Mouse (Mus musculus) heart, embryonic 11.5 days (tissue): ENCODE measurements at regions not wholly inside any gene's neighbourhood (a gene's known extent, or its start where the extent isn't known, plus 50 kb on each side); places are given as distances from the start of the nearest gene placed in this dataset.
"Not testable (repeated sequence)": the region's sequence is repeated elsewhere in the genome, so short reads cannot be mapped to it uniquely, and the experiment has no call there.

Experiments used
- ATAC-seq: fragments of 200-750 bp; cut with Nextera tagmentation; replicated peaks from 2 replicates; pipeline ENCODE4 v1.8.0; 2017; ENCODE audit warnings: moderate library complexity; ENCODE audit not compliant: insufficient number of reproducible peaks, low FRiP score, low TSS enrichment
- H3K27ac ChIP-seq: fragments of 300-500 bp; sonication (generic); 2 replicates; pipeline ENCODE4 v1.5.1; 2014; ENCODE audit warnings: mild to moderate bottlenecking, low read depth, low read length
- H3K27me3 ChIP-seq: fragments of 300-500 bp; sonication (generic); 2 replicates; pipeline ENCODE4 v1.6.1; 2014; ENCODE audit warnings: mild to moderate bottlenecking, low read length, mixed read lengths; ENCODE audit not compliant: control insufficient read depth, insufficient read depth
- H3K36me3 ChIP-seq: fragments of 300-500 bp; sonication (generic); 2 replicates; pipeline ENCODE4 v1.6.1; 2014; ENCODE audit warnings: mild to moderate bottlenecking, low read length, moderate library complexity, mixed read lengths; ENCODE audit not compliant: control insufficient read depth, insufficient read depth
- H3K4me1 ChIP-seq: fragments of 300-500 bp; sonication (generic); 2 replicates; pipeline ENCODE4 v1.6.1; 2014; ENCODE audit warnings: low read length; ENCODE audit not compliant: control insufficient read depth, insufficient read depth
- H3K4me2 ChIP-seq: fragments of 300-500 bp; sonication (generic); 2 replicates; pipeline ENCODE4 v1.6.1; 2014; ENCODE audit warnings: mild to moderate bottlenecking, moderate library complexity
- H3K4me3 ChIP-seq: fragments of 300-500 bp; sonication (generic); 2 replicates; pipeline ENCODE4 v1.5.1; 2014; ENCODE audit warnings: low read depth, low read length
- H3K9ac ChIP-seq: fragments of 300-500 bp; sonication (generic); 2 replicates; pipeline ENCODE4 v1.6.1; 2014; ENCODE audit warnings: mild to moderate bottlenecking, low read depth, low read length, moderate library complexity
- H3K9me3 ChIP-seq: fragments of 300-500 bp; sonication (generic); replicated peaks from 2 replicates; pipeline ENCODE4 v1.6.1; 2016; ENCODE audit warnings: low read length; ENCODE audit not compliant: control insufficient read depth
- whole genome bisulfite sequencing: fragments of 180-500 bp; shearing (Covaris S2); extraction: QIAGEN DNeasy Blood & Tissue Kit; methylation state at CpG from one replicate; pipeline ENCODE4 v1.1.7; 2014; ENCODE audit not compliant: insufficient replicate concordance; 5-methylcytosine and 5-hydroxymethylcytosine counted together

DNA sequence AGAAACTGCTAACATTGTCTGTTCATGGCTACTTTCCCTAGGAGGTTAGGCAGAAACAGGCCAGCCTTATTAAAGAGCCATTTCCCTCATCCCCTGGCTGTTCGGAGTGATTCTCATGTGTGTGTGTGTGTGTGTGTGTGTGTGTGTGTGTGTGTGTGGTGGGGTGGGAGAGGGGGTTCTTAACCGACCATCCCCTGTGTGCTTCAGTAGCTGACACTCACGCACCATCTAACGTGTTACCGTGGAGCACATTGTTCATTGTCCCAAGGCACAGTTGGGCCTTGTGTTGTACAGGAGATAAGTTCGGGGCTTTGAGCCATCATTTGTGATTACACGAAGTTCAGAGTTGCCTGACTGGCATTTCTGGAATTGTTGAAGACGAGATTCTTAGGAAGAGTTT lies 97.8 kb upstream of the Arl4c start:
- WGBS, result 36% methylated on average over 8 of the region's 8 CpGs
- Histone ChIP-seq H3K36me3 (no peaks in the 10 kb centered on the region), H3K4me1 (no peaks in the 10 kb centered on the region), H3K9ac (no peak overlapping the region), H3K4me3 (no peak overlapping the region), H3K4me2 (no peak overlapping the region), H3K27ac (no peak overlapping the region), H3K27me3 (no peaks in the 10 kb centered on the region), H3K9me3 (no peaks in the 10 kb centered on the region)
- ATAC-seq, result no peak

DNA sequence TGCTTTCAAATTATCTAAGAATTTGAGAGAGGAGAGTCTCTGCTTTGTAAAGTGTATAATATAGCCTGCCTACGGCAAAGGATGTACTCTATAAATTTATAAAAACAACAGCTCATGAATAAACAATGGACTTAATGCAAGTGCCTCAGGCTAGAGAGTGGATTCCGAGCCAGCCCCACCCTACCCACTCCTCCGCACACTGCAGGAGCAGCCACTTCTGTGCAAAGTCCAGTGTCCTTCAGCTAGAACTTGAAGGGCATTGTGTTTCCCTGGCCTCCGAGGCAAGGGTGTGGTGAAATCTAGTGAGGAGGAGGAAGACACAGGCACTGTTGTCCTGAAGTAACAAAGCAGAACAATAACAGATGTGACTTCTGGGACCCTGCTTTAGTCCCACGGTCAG lies 98.4 kb upstream of the Arl4c start:
- no peak overlapping the region for H3K4me2 ChIP-seq
- H3K27me3 ChIP-seq, result no peaks in the 10 kb centered on the region
- no peak overlapping the region for H3K9ac ChIP-seq
- no peak for ATAC-seq
- H3K27ac ChIP-seq, result no peak overlapping the region
- H3K4me3 ChIP-seq, result no peak overlapping the region
- 39% methylated on average over 5 of the region's 5 CpGs for WGBS
- H3K36me3 ChIP-seq, result no peaks in the 10 kb centered on the region
- no peaks in the 10 kb centered on the region for H3K4me1 ChIP-seq
- H3K9me3 ChIP-seq, result no peaks in the 10 kb centered on the region

DNA sequence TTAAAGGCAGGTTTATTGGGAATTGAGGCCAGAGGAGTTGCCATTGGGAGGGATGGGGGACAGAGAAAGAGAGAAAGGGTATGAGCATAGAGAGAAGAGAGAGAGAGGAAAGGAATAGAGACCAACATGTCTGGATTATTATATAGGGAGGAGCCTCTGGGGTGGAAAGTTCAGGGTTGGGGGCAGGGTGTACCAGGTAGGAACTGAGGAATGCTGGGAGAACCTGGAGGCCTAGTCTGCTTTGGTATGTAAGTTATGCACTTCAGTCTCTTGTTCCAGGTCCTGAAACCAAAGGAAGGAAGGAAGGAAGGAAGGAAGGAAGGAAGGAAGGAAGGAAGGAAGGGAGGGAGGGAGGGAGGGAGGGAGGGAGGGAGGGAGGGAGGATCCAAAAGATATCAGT lies 99.1 kb upstream of the Arl4c start:
- H3K4me1 ChIP-seq, H3K4me2 ChIP-seq, ATAC-seq, H3K36me3 ChIP-seq, H3K9ac ChIP-seq, H3K9me3 ChIP-seq, H3K27me3 ChIP-seq, H3K4me3 ChIP-seq, H3K27ac ChIP-seq: not testable (repeated sequence)

DNA sequence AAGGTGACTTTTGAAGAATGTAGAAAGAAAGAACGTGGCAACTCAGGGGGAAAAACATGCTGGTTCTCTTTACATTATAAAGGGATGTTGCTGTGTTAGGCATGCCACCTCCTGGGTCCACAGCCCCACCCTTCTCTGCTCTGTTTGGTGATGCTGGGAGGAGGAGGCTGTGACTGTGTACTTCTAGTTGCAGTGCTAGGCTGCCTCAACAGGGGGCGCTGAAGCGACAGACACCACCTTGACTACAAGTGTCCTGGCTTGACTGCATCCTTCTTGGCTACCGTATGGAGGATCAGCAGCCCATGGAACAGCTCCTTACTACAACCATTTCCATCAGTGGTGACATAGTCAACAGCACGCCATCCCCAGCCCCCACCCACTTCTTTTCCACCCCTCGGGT lies 104.9 kb upstream of the Arl4c start:
- WGBS, result 57% methylated on average over 6 of the region's 6 CpGs
- H3K27ac ChIP-seq, result no peak overlapping the region
- H3K36me3 ChIP-seq, result no peaks in the 10 kb centered on the region
- no peak overlapping the region for H3K4me3 ChIP-seq
- ATAC-seq, result no peak
- H3K27me3 ChIP-seq, result no peaks in the 10 kb centered on the region
- no peak overlapping the region for H3K4me2 ChIP-seq
- H3K9me3 ChIP-seq, result no peaks in the 10 kb centered on the region
- no peaks in the 10 kb centered on the region for H3K4me1 ChIP-seq
- no peak overlapping the region for H3K9ac ChIP-seq

DNA sequence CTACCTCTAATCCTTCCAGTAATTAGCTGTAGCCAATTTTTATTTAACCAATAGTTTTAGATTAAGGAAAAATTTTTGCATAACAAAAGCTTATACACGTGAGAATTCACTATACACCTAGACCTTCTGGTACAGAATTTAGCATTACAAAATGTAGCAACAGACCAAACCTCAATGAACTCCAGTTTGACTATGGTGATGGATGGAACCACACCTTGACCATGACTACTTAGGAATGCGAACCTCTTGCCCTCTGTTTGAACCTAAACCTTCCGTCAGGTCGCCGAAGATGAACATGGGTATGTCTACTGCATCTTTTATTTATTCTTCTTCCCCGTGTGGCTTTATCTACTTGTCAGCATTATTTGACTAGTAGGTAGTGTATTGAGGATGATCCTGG lies 105.9 kb upstream of the Arl4c start:
- H3K36me3 ChIP-seq, result no peaks in the 10 kb centered on the region
- H3K27me3 ChIP-seq, result no peaks in the 10 kb centered on the region
- H3K9ac ChIP-seq, result no peak overlapping the region
- no peak overlapping the region for H3K4me3 ChIP-seq
- H3K4me2 ChIP-seq, result no peak overlapping the region
- no peaks in the 10 kb centered on the region for H3K4me1 ChIP-seq
- no peak for ATAC-seq
- no peaks in the 10 kb centered on the region for H3K9me3 ChIP-seq
- no peak overlapping the region for H3K27ac ChIP-seq
- WGBS, result 81% methylated on average over 6 of the region's 6 CpGs

DNA sequence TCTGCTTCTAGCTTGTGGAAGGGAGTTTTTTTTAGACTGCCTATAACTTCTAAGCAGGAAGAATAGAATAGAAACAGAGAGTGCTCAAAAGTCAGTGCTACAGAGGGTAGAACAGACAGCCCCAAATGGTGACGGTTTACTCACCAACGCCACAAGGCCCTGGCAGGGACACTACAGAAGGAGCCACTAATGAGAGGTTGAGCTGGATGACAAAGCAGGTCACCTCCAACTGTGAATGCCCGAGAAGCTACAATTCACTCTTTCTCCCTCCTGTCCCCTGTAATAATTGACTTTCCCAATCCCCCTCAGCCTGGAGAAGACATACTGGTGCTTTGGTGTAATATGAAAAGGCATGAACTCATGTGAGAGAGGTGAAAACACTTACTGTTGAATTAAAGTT lies 106.5 kb upstream of the Arl4c start:
- Histone ChIP-seq H3K27ac (no peak overlapping the region), H3K27me3 (no peaks in the 10 kb centered on the region), H3K9me3 (no peaks in the 10 kb centered on the region), H3K4me1 (no peaks in the 10 kb centered on the region), H3K4me3 (no peak overlapping the region), H3K4me2 (no peak overlapping the region), H3K36me3 (no peaks in the 10 kb centered on the region), H3K9ac (no peak overlapping the region)
- ATAC-seq, result no peak
- 60% methylated on average over 3 of the region's 3 CpGs for WGBS

DNA sequence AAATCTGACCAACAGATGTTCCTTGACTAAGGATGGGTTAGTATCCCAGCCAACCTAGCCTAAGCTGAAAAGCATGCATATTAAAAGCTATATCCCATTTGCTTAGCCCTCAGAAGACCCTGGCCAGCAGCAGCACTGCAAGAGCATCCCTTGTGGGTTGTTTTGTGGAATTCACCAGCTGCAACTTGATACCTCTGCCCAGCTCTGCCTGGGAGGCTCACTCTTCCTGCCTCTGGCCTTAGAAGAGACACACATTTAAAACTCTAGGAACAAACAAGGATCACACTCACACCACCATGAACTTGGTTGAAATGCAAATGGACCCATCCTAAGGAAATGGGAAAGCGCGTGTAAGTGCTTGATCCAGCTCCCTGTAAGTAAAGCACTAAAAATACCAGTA lies 107.7 kb upstream of the Arl4c start:
- Histone ChIP-seq H3K27ac (no peak overlapping the region), H3K4me2 (no peak overlapping the region), H3K9ac (no peak overlapping the region), H3K27me3 (no peaks in the 10 kb centered on the region), H3K4me3 (no peak overlapping the region), H3K36me3 (no peaks in the 10 kb centered on the region), H3K4me1 (no peaks in the 10 kb centered on the region), H3K9me3 (no peaks in the 10 kb centered on the region)
- WGBS, result 51% methylated on average over 2 of the region's 2 CpGs
- ATAC-seq, result no peak

DNA sequence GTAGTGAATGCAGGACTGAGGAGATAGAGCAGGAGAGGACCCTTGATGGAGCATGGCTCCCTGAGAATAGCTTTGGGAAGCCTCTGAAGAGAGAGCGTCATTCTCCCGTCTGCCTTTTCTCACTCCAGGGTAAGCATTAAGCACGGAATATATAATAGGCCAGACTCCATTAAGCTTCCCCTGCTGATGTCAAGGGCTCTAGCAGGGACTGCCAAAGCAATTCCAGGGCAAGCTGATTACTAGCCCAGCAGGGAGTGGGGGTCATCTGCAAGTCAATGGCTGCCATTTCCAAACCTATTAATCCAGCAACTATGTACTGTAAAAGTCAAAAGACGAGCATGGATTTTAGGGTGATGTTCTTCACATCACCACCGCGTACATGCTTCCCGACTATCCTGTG lies 111.2 kb upstream of the Arl4c start:
- no peak overlapping the region for H3K4me3 ChIP-seq
- H3K27me3 ChIP-seq, result no peaks in the 10 kb centered on the region
- no peaks in the 10 kb centered on the region for H3K4me1 ChIP-seq
- no peaks in the 10 kb centered on the region for H3K9me3 ChIP-seq
- H3K36me3 ChIP-seq, result no peaks in the 10 kb centered on the region
- ATAC-seq, result no peak
- H3K27ac ChIP-seq, result no peak overlapping the region
- H3K9ac ChIP-seq, result no peak overlapping the region
- 56% methylated on average over 7 of the region's 7 CpGs for WGBS
- no peak overlapping the region for H3K4me2 ChIP-seq

DNA sequence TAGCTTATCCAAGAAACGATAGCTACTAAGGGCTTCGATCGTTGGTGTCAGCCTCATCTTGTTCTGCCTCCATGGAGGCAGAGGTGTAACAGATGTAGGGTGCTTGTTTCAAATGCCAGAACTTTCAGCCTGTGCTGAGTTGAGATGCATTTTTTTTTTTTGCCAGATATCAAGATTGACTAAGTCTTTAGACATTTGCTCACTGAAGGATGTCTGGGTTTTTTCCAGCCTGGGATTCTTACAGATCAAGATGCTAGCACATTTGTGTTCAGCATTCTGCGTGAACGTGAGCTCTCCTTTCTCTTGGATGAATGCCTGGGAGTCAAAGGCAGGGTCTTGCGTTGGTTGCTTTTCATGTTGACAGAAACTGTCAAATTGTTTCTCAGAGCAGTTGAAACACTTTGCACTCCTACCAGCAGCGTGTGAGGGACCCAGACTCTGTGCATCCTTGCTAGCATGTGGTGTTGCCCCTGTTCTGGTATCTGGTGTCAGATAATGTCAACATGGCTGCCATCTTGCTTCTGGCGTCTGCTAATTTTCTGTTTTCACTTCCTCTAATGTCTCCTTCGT lies 114.4 kb upstream of the Arl4c start:
- Histone ChIP-seq H3K4me2 (no peak overlapping the region), H3K4me1 (no peaks in the 10 kb centered on the region), H3K9ac (no peak overlapping the region), H3K27me3 (no peaks in the 10 kb centered on the region), H3K36me3 (no peaks in the 10 kb centered on the region), H3K4me3 (no peak overlapping the region), H3K9me3 (no peaks in the 10 kb centered on the region), H3K27ac (no peak overlapping the region)
- 76% methylated on average over 9 of the region's 9 CpGs for WGBS
- ATAC-seq, result no peak
